Comparison of ENCODE assay signal across 22 mouse cellular contexts in genomic region chr6:84492594-84492993, GRCm38 (mm10).
"Had no signal": no experiment of that assay in that cellular context is flagged by ENCODE, and none has a peak within 500 bp of the region (broad histone marks: within the 10 kb centered on the region; RNA-seq: fewer than 3 reads in every experiment).

No protein-coding gene starts in this region.

- DNase-seq: gastrocnemius, adult 2 months; gastrocnemius, postnatal 10 days; gastrocnemius, postnatal 25 days; heart, adult 18-20 months; heart, postnatal 14 days; heart, postnatal 36 days; layer of hippocampus, adult 9-11 months; layer of hippocampus, postnatal 36 days; liver; liver, embryonic 13.5 days had no signal

- H3K9ac ChIP-seq: heart, embryonic 13.5 days; heart, embryonic 15.5 days; hindbrain, embryonic 13.5 days; hindbrain, embryonic 15.5 days; kidney, embryonic 15.5 days; limb, embryonic 12.5 days; liver, embryonic 13.5 days had no signal

- H3K4me3 ChIP-seq: gastrocnemius, adult 2 months; heart, embryonic 10.5 days; heart, embryonic 13.5 days; heart, embryonic 15.5 days; hindbrain, embryonic 13.5 days; hindbrain, embryonic 15.5 days; kidney, embryonic 15.5 days; limb, embryonic 10.5 days; limb, embryonic 12.5 days; liver, embryonic 13.5 days had no signal

- H3K27ac ChIP-seq: gastrocnemius, adult 2 months; heart, embryonic 10.5 days; heart, embryonic 13.5 days; heart, embryonic 15.5 days; hindbrain, embryonic 13.5 days; hindbrain, embryonic 15.5 days; hindbrain, postnatal 0 days; kidney, embryonic 15.5 days; kidney, postnatal 0 days; limb, embryonic 10.5 days; limb, embryonic 12.5 days; liver, embryonic 13.5 days had no signal

- H3K36me3 ChIP-seq: heart, embryonic 10.5 days; heart, embryonic 13.5 days; heart, embryonic 15.5 days; hindbrain, embryonic 13.5 days; hindbrain, embryonic 15.5 days; kidney, embryonic 15.5 days; limb, embryonic 10.5 days; limb, embryonic 12.5 days; liver, embryonic 13.5 days had no signal

- H3K27me3 ChIP-seq: heart, embryonic 13.5 days; heart, embryonic 15.5 days; hindbrain, embryonic 15.5 days; limb, embryonic 12.5 days; liver, embryonic 13.5 days had no signal

- ATAC-seq: hindbrain, postnatal 0 days; intestine, embryonic 16.5 days had no signal

- H3K9me3 ChIP-seq: heart, embryonic 10.5 days; heart, embryonic 13.5 days; heart, embryonic 15.5 days; hindbrain, embryonic 13.5 days; hindbrain, embryonic 15.5 days; kidney, embryonic 15.5 days; limb, embryonic 10.5 days; limb, embryonic 12.5 days; liver, embryonic 13.5 days had no signal

- H3K4me2 ChIP-seq: heart, embryonic 13.5 days; heart, embryonic 15.5 days; hindbrain, embryonic 13.5 days; hindbrain, embryonic 15.5 days; kidney, embryonic 15.5 days; limb, embryonic 12.5 days; liver, embryonic 11.5 days; liver, embryonic 13.5 days had no signal

- H3K4me1 ChIP-seq: limb, embryonic 12.5 days had no signal
